Mouse (Mus musculus): ENCODE results near the gene Lyst. TPM values are rescaled to one million over a fixed set of nuclear protein-coding genes. Genes with fewer than 3 reads are reported as not detected.
"Not testable (repeated sequence)": the region's sequence is repeated elsewhere in the genome, so short reads cannot be mapped to it uniquely, and the experiment has no call there.

The Lyst gene
- polyA plus RNA-seq (2012; rRNA removed): 5.6 and 7.3 TPM in 2 replicates

- no peak for DNase-seq (ENCODE audit: low read depth)
Observed at GRCm38 (mm10) chr13:13590048-13591011, at the start of gene Lyst. Gene Lyst (plus strand): TSS chr13:13590397.

GRCm38 (mm10) chr13:13543073-13543472, 47.1 kb upstream of the Lyst start:
- DNase-seq (ENCODE audit: low read depth): not testable (repeated sequence)

GRCm38 (mm10) chr13:13546792-13547191, 43.4 kb upstream of the Lyst start:
- DNase-seq (ENCODE audit: low read depth): no peak

- no peak for DNase-seq (ENCODE audit: low read depth)
Observed at GRCm38 (mm10) chr13:13547889-13548288, 42.3 kb upstream of the Lyst start.

- no peak for DNase-seq (ENCODE audit: low read depth)
Observed at GRCm38 (mm10) chr13:13548431-13549190, 41.6 kb upstream of the Lyst start.

- no peak for DNase-seq (ENCODE audit: low read depth)
Observed at GRCm38 (mm10) chr13:13549687-13550660, 40.2 kb upstream of the Lyst start.

GRCm38 (mm10) chr13:13552020-13552419, 38.2 kb upstream of the Lyst start:
- no peak for DNase-seq (ENCODE audit: low read depth)

- no peak for DNase-seq (ENCODE audit: low read depth)
Observed at GRCm38 (mm10) chr13:13553660-13554059, 36.5 kb upstream of the Lyst start.

- no peak for DNase-seq (ENCODE audit: low read depth)
Observed at GRCm38 (mm10) chr13:13555196-13555595, 35.0 kb upstream of the Lyst start.

- no peak for DNase-seq (ENCODE audit: low read depth)
Observed at GRCm38 (mm10) chr13:13557001-13557743, 33.0 kb upstream of the Lyst start.

- no peak for DNase-seq (ENCODE audit: low read depth)
Observed at GRCm38 (mm10) chr13:13558251-13558650, 31.9 kb upstream of the Lyst start.

- no peak for DNase-seq (ENCODE audit: low read depth)
Observed at GRCm38 (mm10) chr13:13558900-13559299, 31.3 kb upstream of the Lyst start.

- no peak for DNase-seq (ENCODE audit: low read depth)
Observed at GRCm38 (mm10) chr13:13562571-13562970, 27.6 kb upstream of the Lyst start.

GRCm38 (mm10) chr13:13564116-13564515, 26.1 kb upstream of the Lyst start:
- no peak for DNase-seq (ENCODE audit: low read depth)

GRCm38 (mm10) chr13:13564541-13564940, 25.7 kb upstream of the Lyst start:
- DNase-seq (ENCODE audit: low read depth): no peak

- DNase-seq (ENCODE audit: low read depth): no peak
Observed at GRCm38 (mm10) chr13:13567640-13568039, 22.6 kb upstream of the Lyst start.

GRCm38 (mm10) chr13:13568824-13569223, 21.4 kb upstream of the Lyst start:
- DNase-seq (ENCODE audit: low read depth): no peak

- DNase-seq (ENCODE audit: low read depth): no peak
Observed at GRCm38 (mm10) chr13:13569603-13570002, 20.6 kb upstream of the Lyst start.

GRCm38 (mm10) chr13:13572060-13572835, 17.9 kb upstream of the Lyst start:
- no peak for DNase-seq (ENCODE audit: low read depth)

- no peak for DNase-seq (ENCODE audit: low read depth)
Observed at GRCm38 (mm10) chr13:13572941-13573340, 17.3 kb upstream of the Lyst start.

Data from gonadal fat pad, adult 2 months (tissue).